Comparison of ENCODE assay signal across 25 mouse cellular contexts in the genomic region with DNA sequence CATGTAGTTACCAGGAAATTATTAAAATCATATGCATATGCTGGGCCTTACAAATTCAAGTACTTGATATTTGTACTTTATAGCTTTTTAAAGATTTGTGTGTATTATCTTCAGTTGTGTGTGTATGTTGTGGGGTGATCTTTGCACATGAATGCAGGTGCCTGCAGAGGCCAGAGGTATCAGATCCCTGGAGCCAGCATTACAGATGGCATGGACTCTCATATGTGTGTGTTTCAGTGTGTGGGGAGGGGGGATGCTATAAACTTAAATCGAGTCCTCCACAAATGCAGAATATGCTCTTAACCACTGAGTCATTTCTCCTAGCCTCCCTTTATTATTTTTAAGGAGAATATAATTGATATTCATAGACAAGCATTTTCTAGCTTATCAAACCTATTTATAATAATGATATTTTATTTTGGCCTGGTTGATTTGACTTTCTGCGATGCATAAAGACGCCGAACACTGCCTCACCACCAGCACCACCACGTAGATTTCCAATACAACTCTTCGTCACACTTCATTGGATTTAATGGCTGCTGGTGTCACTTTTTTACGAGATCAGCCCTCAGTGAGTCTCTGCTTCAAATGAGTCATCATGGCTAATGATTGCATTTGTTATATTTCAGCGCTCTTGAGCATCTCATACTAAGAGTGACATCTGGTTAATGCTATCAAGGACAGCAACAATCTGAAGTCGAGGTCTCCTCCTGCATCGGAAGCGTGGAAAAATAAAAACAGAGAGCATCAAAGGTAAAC.
DNase-seq lines count a peak whose midpoint lies in the region; ATAC-seq lines count a peak whose summit lies in the region.
"Had no signal": no experiment of that assay in that cellular context is flagged by ENCODE, and none has a peak within 500 bp of the region (broad histone marks: within the 10 kb centered on the region; RNA-seq: fewer than 3 reads in every experiment).

No protein-coding gene starts in this region.

- no peaks in the 10 kb centered on the region for H3K36me3 ChIP-seq in forebrain, embryonic 15.5 days
- no peaks in the 10 kb centered on the region for H3K36me3 ChIP-seq in forebrain, embryonic 13.5 days (ENCODE audit: poor library complexity, severe bottlenecking)
- H3K36me3 ChIP-seq in kidney, embryonic 14.5 days (ENCODE audit: control insufficient read depth, insufficient read depth, low read length): no peaks in the 10 kb centered on the region
- no peaks in the 10 kb centered on the region for H3K36me3 ChIP-seq in limb, embryonic 11.5 days (ENCODE audit: control insufficient read depth, insufficient read depth, low read length)
- no peaks in the 10 kb centered on the region for H3K36me3 ChIP-seq in limb, embryonic 10.5 days
- no peaks in the 10 kb centered on the region for H3K36me3 ChIP-seq in neural tube, embryonic 15.5 days
- H3K36me3 ChIP-seq: embryonic facial prominence, embryonic 12.5 days; G1E; heart, embryonic 12.5 days; intestine, embryonic 15.5 days; liver, embryonic 12.5 days; midbrain, embryonic 13.5 days had no signal

- no peaks in the 10 kb centered on the region for H3K27me3 ChIP-seq in forebrain, embryonic 15.5 days
- no peaks in the 10 kb centered on the region for H3K27me3 ChIP-seq in forebrain, embryonic 13.5 days
- no peaks in the 10 kb centered on the region for H3K27me3 ChIP-seq in kidney, embryonic 14.5 days (ENCODE audit: control insufficient read depth, insufficient read depth, low read length)
- no peaks in the 10 kb centered on the region for H3K27me3 ChIP-seq in limb, embryonic 11.5 days (ENCODE audit: control insufficient read depth, insufficient read depth, low read length)
- no peaks in the 10 kb centered on the region for H3K27me3 ChIP-seq in limb, embryonic 10.5 days (ENCODE audit: low read depth, poor library complexity, severe bottlenecking)
- H3K27me3 ChIP-seq in neural tube, embryonic 15.5 days (replicated peaks): no peaks in the 10 kb centered on the region
- H3K27me3 ChIP-seq: embryonic facial prominence, embryonic 12.5 days; heart, embryonic 12.5 days; intestine, embryonic 15.5 days; liver, embryonic 12.5 days; megakaryocyte, embryonic 14.5 days; midbrain, embryonic 13.5 days had no signal

- 0 out of 2 replicates have a peak overlapping the region, but pooled peaks have one; percentile 23 for H3K27ac ChIP-seq in forebrain, embryonic 15.5 days (replicated peaks)
- H3K27ac ChIP-seq in forebrain, embryonic 13.5 days: no peak overlapping the region
- H3K27ac ChIP-seq in kidney, embryonic 14.5 days (ENCODE audit: low read depth, low read length): no peak overlapping the region
- no peak overlapping the region for H3K27ac ChIP-seq in limb, embryonic 11.5 days (replicated peaks; ENCODE audit: low read depth, low read length)
- no peak overlapping the region for H3K27ac ChIP-seq in limb, embryonic 10.5 days
- H3K27ac ChIP-seq in neural tube, embryonic 15.5 days (replicated peaks): peak overlapping the region; percentile 56; the same call in 1 of the 2 replicates
- H3K27ac ChIP-seq: embryonic facial prominence, embryonic 12.5 days; heart, adult 2 months; intestine, embryonic 15.5 days; liver, embryonic 12.5 days; midbrain, embryonic 13.5 days had no signal

- no peaks in the 10 kb centered on the region for H3K9me3 ChIP-seq in forebrain, embryonic 15.5 days
- H3K9me3 ChIP-seq in forebrain, embryonic 13.5 days (replicated peaks): no peaks in the 10 kb centered on the region
- H3K9me3 ChIP-seq in kidney, embryonic 14.5 days (ENCODE audit: control insufficient read depth, low read length): no peaks in the 10 kb centered on the region
- no peaks in the 10 kb centered on the region for H3K9me3 ChIP-seq in limb, embryonic 11.5 days (ENCODE audit: control insufficient read depth, low read length)
- no peaks in the 10 kb centered on the region for H3K9me3 ChIP-seq in limb, embryonic 10.5 days (replicated peaks)
- H3K9me3 ChIP-seq in neural tube, embryonic 15.5 days (replicated peaks): no peaks in the 10 kb centered on the region
- H3K9me3 ChIP-seq: embryonic facial prominence, embryonic 12.5 days; heart, embryonic 12.5 days; intestine, embryonic 15.5 days; liver, embryonic 12.5 days; midbrain, embryonic 13.5 days had no signal

- no peak for DNase-seq in kidney, postnatal 14 days
- DNase-seq in limb, embryonic 11.5 days (ENCODE audit: low spot score): peak; percentile 5
- DNase-seq in limb, embryonic 10.5 days (ENCODE audit: low spot score): no peak
- DNase-seq in cerebellum, postnatal 36 days: no peak
- DNase-seq: adrenal gland, postnatal 10 days; cerebellum, adult 11 months; cerebellum, adult 9-10 months; embryo, embryonic 11 days; heart, adult 2 months; heart, postnatal 4 days; kidney, adult 8-10 months; kidney, postnatal 4 days; liver, postnatal 0 days; lung, postnatal 36 days had no signal

- 75% methylated on average over 11 of the region's 11 CpGs for WGBS in forebrain, embryonic 15.5 days
- 74% methylated on average over 11 of the region's 11 CpGs for WGBS in forebrain, embryonic 13.5 days
- 48% methylated on average over 11 of the region's 11 CpGs for WGBS in kidney, embryonic 14.5 days
- WGBS in limb, embryonic 11.5 days: 76% methylated on average over 11 of the region's 11 CpGs
- WGBS in limb, embryonic 10.5 days: 85% methylated on average over 11 of the region's 11 CpGs
- WGBS in neural tube, embryonic 15.5 days: 41% methylated on average over 11 of the region's 11 CpGs

- no peak overlapping the region for H3K9ac ChIP-seq in forebrain, embryonic 15.5 days (replicated peaks)
- no peak overlapping the region for H3K9ac ChIP-seq in forebrain, embryonic 13.5 days
- H3K9ac ChIP-seq in kidney, embryonic 14.5 days (ENCODE audit: low read depth, low read length): no peak overlapping the region
- no peak overlapping the region for H3K9ac ChIP-seq in limb, embryonic 11.5 days (ENCODE audit: low read length)
- H3K9ac ChIP-seq in neural tube, embryonic 15.5 days (replicated peaks): no peak overlapping the region; the same call in 1 of the 2 replicates
- H3K9ac ChIP-seq: embryonic facial prominence, embryonic 12.5 days; heart, embryonic 12.5 days; intestine, embryonic 15.5 days; liver, embryonic 12.5 days; liver, postnatal 0 days; midbrain, embryonic 13.5 days had no signal

- no peak for ATAC-seq in forebrain, embryonic 15.5 days (replicated peaks)
- no peak for ATAC-seq in forebrain, embryonic 13.5 days
- 0 out of 2 replicates have a peak, but pooled peaks have one; percentile 52 for ATAC-seq in kidney, embryonic 14.5 days (ENCODE audit: low FRiP score, low TSS enrichment)
- no peak for ATAC-seq in limb, embryonic 11.5 days (ENCODE audit: insufficient number of reproducible peaks, low FRiP score, low TSS enrichment, low read depth)
- peak; percentile 31; the same call in 1 of the 2 replicates for ATAC-seq in neural tube, embryonic 15.5 days (ENCODE audit: low FRiP score)
- ATAC-seq: intestine, embryonic 15.5 days; liver, embryonic 12.5 days; liver, postnatal 0 days had no signal

- H3K4me3 ChIP-seq in forebrain, embryonic 15.5 days: no peak overlapping the region
- no peak overlapping the region for H3K4me3 ChIP-seq in forebrain, embryonic 13.5 days
- no peak overlapping the region for H3K4me3 ChIP-seq in kidney, embryonic 14.5 days (ENCODE audit: low read length)
- no peak overlapping the region for H3K4me3 ChIP-seq in limb, embryonic 11.5 days (ENCODE audit: low read depth, low read length)
- H3K4me3 ChIP-seq in limb, embryonic 10.5 days: no peak overlapping the region
- H3K4me3 ChIP-seq in neural tube, embryonic 15.5 days (replicated peaks): no peak overlapping the region
- H3K4me3 ChIP-seq: embryonic facial prominence, embryonic 12.5 days; heart, adult 2 months; heart, embryonic 12.5 days; intestine, embryonic 15.5 days; liver, embryonic 12.5 days; megakaryocyte, embryonic 14.5 days; midbrain, embryonic 13.5 days had no signal

- no peak overlapping the region for H3K4me2 ChIP-seq in forebrain, embryonic 15.5 days (replicated peaks)
- H3K4me2 ChIP-seq in forebrain, embryonic 13.5 days: no peak overlapping the region
- H3K4me2 ChIP-seq in kidney, embryonic 14.5 days (replicated peaks; ENCODE audit: low read depth, low read length): no peak overlapping the region
- H3K4me2 ChIP-seq in limb, embryonic 11.5 days (ENCODE audit: low read depth, severe bottlenecking): no peak overlapping the region
- H3K4me2 ChIP-seq in neural tube, embryonic 15.5 days: no peak overlapping the region
- H3K4me2 ChIP-seq: embryonic facial prominence, embryonic 12.5 days; heart, embryonic 12.5 days; intestine, embryonic 15.5 days; liver, embryonic 12.5 days; midbrain, embryonic 13.5 days had no signal

- 0 out of 2 replicates have a peak, but pooled peaks cover 3% of the 10 kb centered on the region for H3K4me1 ChIP-seq in forebrain, embryonic 15.5 days
- H3K4me1 ChIP-seq in forebrain, embryonic 13.5 days: 0 out of 2 replicates have a peak, but pooled peaks cover 7% of the 10 kb centered on the region
- H3K4me1 ChIP-seq in kidney, embryonic 14.5 days (ENCODE audit: control insufficient read depth, insufficient read depth, low read length): peaks cover 9% of the 10 kb centered on the region
- no peaks in the 10 kb centered on the region for H3K4me1 ChIP-seq in limb, embryonic 11.5 days (ENCODE audit: control insufficient read depth, insufficient read depth, low read length)
- H3K4me1 ChIP-seq in limb, embryonic 10.5 days: peaks cover 11% of the 10 kb centered on the region
- peaks cover 18% of the 10 kb centered on the region for H3K4me1 ChIP-seq in neural tube, embryonic 15.5 days
- H3K4me1 ChIP-seq: embryonic facial prominence, embryonic 12.5 days; heart, embryonic 12.5 days; intestine, embryonic 15.5 days; liver, embryonic 12.5 days; megakaryocyte, embryonic 14.5 days had no signal

Comparison
In these comparisons a context has a peak if more than half of its experiments do, and no peak if none do; other contexts are left out.
1. H3K27ac ChIP-seq: peak in forebrain, embryonic 15.5 days (single experiment) and neural tube, embryonic 15.5 days (single experiment); none in forebrain, embryonic 13.5 days (single experiment), kidney, embryonic 14.5 days (single experiment), limb, embryonic 11.5 days (single experiment) and limb, embryonic 10.5 days (single experiment).
2. ATAC-seq: peak in kidney, embryonic 14.5 days (single experiment) and neural tube, embryonic 15.5 days (single experiment); none in forebrain, embryonic 15.5 days (single experiment), forebrain, embryonic 13.5 days (single experiment) and limb, embryonic 11.5 days (single experiment).